Mouse (Mus musculus) hindbrain, embryonic 16.5 days (tissue): ENCODE measurements around the gene Tm9sf1. TPM values are rescaled to one million over a fixed set of nuclear protein-coding genes. Genes with fewer than 3 reads are reported as not detected.
A peak's percentile ranks its signal among the peaks of the same experiment; 100 is the strongest.

ENCODE experiments used
- ATAC-seq: fragments of 200-750 bp; cut with Nextera tagmentation; 2 replicates; pipeline ENCODE4 v1.8.0; 2017; ENCODE audit warnings: moderate TSS enrichment, moderate library complexity
- H3K27ac ChIP-seq: fragments of 300-500 bp; sonication (generic); 2 replicates; pipeline ENCODE4 v1.5.1; 2014; ENCODE audit warnings: low read depth, mild to moderate bottlenecking, control low read depth, low read length, moderate library complexity
- H3K27me3 ChIP-seq: fragments of 300-500 bp; sonication (generic); replicated peaks from 2 replicates; pipeline ENCODE4 v1.6.1; 2014; ENCODE audit warnings: low read length; ENCODE audit not compliant: control insufficient read depth, insufficient read depth
- H3K36me3 ChIP-seq: fragments of 300-500 bp; sonication (generic); 2 replicates; pipeline ENCODE4 v1.6.1; 2014; ENCODE audit warnings: mild to moderate bottlenecking, low read length, moderate library complexity, mixed read lengths; ENCODE audit not compliant: control insufficient read depth, insufficient read depth
- H3K4me1 ChIP-seq: fragments of 300-500 bp; sonication (generic); 2 replicates; pipeline ENCODE4 v1.6.1; 2014; ENCODE audit warnings: low read depth, low read length; ENCODE audit not compliant: control insufficient read depth, insufficient read depth
- H3K4me2 ChIP-seq: fragments of 300-500 bp; sonication (generic); 2 replicates; pipeline ENCODE4 v1.6.1; 2014; ENCODE audit warnings: mild to moderate bottlenecking, low read length, control low read depth, moderate library complexity
- H3K4me3 ChIP-seq: fragments of 300-500 bp; sonication (generic); 2 replicates; pipeline ENCODE4 v1.5.1; 2014; ENCODE audit warnings: mild to moderate bottlenecking, low read length, control low read depth, moderate library complexity
- H3K9ac ChIP-seq: fragments of 300-500 bp; sonication (generic); 2 replicates; pipeline ENCODE4 v1.6.1; 2014; ENCODE audit warnings: low read depth, mild to moderate bottlenecking, control low read depth, low read length, moderate library complexity
- H3K9me3 ChIP-seq: fragments of 300-500 bp; sonication (generic); 2 replicates; pipeline ENCODE4 v1.6.1; 2014; ENCODE audit warnings: mild to moderate bottlenecking, low read length, moderate library complexity; ENCODE audit not compliant: control insufficient read depth
- WGBS: fragments of 180-500 bp; shearing (Covaris S2); extraction: QIAGEN DNeasy Blood & Tissue Kit; methylation state at CpG from one replicate; pipeline ENCODE4 v1.1.7; 2014; 5-methylcytosine and 5-hydroxymethylcytosine counted together
- polyA plus RNA-seq: library from polyadenylated mRNA; unstranded; fragments of >200 nt; fragmentation: Nextera tagmentation; extraction: Ambion mirVana; gene quantifications from 2 replicates; pipeline ENCODE4 v1.2.1, GENCODE M21; 2015

Gene Tm9sf1
- polyA plus RNA-seq, 1 experiment from 2014 or later, result 72.1 TPM

DNA sequence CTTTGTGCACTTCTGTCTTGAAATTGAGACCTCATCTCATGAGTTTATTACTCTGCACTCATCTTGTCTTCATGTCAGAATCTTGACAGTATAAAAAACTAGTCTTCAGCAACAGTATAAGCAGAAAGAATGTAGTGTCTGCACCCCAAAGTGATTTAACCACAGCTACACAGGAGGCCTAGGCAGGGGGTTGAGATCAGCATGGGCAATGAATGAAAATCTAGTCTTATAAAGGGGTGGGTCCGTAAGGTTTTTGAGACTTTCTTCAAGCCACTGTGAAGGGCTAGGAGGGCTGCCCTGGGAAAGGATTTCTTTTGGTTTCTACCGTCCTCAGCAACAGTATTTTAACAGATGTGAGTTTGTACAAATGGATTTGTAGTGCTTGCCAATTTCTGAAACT lies 17.0 kb upstream of the Tm9sf1 start:
- H3K9ac ChIP-seq, result no peak overlapping the region
- peak overlapping the region; percentile 69 for H3K4me3 ChIP-seq
- peaks cover 8% of the 10 kb centered on the region for H3K4me1 ChIP-seq
- ATAC-seq, result peak; percentile 6; the same call in 1 of the 2 replicates
- 46% methylated on average over 2 of the region's 2 CpGs for WGBS
- no peaks in the 10 kb centered on the region for H3K9me3 ChIP-seq
- no peaks in the 10 kb centered on the region for H3K27me3 ChIP-seq
- H3K27ac ChIP-seq, result no peak overlapping the region
- peaks cover 10% of the 10 kb centered on the region for H3K36me3 ChIP-seq
- peak overlapping the region; percentile 65 for H3K4me2 ChIP-seq

DNA sequence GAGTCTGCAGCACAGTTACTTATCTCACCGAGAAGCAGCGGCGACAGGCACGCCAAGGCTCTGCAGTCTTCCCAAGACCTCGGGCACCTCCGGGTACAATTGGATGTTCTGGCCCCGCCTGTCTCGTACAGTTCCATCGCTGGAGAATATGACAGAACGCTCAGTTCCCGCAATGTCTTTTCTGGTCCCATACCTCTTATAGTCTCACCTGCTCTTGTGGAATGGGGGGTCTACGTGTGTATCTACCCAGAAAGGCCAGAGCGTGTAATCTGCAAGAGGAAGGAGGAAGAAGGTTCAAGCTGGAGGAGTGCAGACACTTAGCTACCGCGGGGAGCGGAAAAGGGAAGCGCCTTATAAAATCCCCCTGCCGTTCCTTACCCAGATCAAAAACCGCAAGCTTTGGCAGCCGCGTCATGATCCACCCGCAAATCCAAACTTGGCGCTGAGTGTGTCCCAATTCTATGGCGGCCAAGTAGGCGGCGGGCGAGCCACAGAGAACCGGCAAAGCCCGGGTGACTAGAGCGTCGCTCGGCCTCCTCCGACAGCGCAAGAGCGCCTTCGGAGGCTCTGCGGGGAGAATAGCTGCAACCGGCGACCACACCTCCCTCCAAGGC lies 16.5 kb upstream of the Tm9sf1 start, which contains the start of gene Mdp1:
Gene Mdp1, minus strand, starts transcription at position 549 of the 614 bp plus-strand sequence.
- ATAC-seq, result peak; percentile 96
- Histone ChIP-seq H3K9me3 (no peaks in the 10 kb centered on the region), H3K4me2 (peak within 1 kb of the TSS; percentile 65), H3K27me3 (no peaks in the 10 kb centered on the region), H3K4me1 (peaks cover 8% of the 10 kb centered on the region), H3K4me3 (peak within 1 kb of the TSS; percentile 69), H3K36me3 (peaks cover 10% of the 10 kb centered on the region), H3K27ac (peak within 1 kb of the TSS; percentile 88), H3K9ac (peak within 1 kb of the TSS; percentile 78)
- WGBS, result under 1% methylated on average over 38 of the region's 39 CpGs

DNA sequence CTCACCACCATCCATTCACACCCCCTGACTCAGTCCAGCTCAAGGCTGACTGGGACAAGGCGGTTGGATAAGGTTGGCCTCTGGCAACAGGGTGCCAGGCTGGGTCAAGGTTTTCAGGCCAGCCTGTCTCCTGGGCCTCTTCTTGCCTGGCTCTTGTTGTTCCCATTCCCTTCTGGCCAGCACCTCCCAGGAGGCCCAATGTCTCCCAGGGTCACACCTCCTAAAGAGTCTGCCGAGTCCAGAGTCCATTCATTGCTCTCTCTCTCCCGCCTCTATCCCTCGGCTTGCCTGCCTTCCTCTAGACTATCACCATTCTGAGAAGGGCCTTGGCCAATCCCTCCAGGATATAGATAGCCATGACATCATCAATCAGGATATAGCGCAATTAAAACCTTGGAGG lies 14.4 kb upstream of the Tm9sf1 start:
- H3K9ac ChIP-seq, result no peak overlapping the region
- peaks cover 8% of the 10 kb centered on the region for H3K4me1 ChIP-seq
- H3K4me2 ChIP-seq, result no peak overlapping the region
- H3K27ac ChIP-seq, result no peak overlapping the region
- no peaks in the 10 kb centered on the region for H3K27me3 ChIP-seq
- H3K36me3 ChIP-seq, result peaks cover 7% of the 10 kb centered on the region
- no peak for ATAC-seq
- H3K9me3 ChIP-seq, result no peaks in the 10 kb centered on the region
- no peak overlapping the region for H3K4me3 ChIP-seq
- 92% methylated on average over 5 of the region's 5 CpGs for WGBS

DNA sequence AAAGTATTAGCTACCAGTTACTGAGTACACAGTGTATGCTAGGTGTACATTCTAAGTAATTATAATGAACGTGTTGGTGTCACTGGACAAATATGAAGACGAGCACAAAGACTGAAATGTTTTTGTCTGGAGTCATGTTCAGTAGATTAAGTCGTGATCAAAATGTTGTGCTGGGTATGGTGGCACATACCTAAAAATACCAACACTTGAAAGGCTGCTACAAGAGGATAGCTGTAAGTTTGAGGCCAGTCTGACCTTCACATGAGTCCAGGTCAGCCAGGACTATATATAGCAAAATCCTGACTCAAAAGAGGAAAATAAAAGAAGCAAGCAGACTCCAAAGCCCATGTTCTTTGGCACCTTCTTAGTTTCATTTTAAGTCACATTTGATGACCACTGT lies 13.3 kb upstream of the Tm9sf1 start:
- no peak overlapping the region for H3K9ac ChIP-seq
- no peak overlapping the region for H3K4me2 ChIP-seq
- 90% methylated on average over 3 of the region's 3 CpGs for WGBS
- no peaks in the 10 kb centered on the region for H3K27me3 ChIP-seq
- no peak overlapping the region for H3K4me3 ChIP-seq
- no peak for ATAC-seq
- H3K36me3 ChIP-seq, result 0 out of 2 replicates have a peak, but pooled peaks cover 2% of the 10 kb centered on the region
- no peaks in the 10 kb centered on the region for H3K9me3 ChIP-seq
- peaks cover 8% of the 10 kb centered on the region for H3K4me1 ChIP-seq
- no peak overlapping the region for H3K27ac ChIP-seq

DNA sequence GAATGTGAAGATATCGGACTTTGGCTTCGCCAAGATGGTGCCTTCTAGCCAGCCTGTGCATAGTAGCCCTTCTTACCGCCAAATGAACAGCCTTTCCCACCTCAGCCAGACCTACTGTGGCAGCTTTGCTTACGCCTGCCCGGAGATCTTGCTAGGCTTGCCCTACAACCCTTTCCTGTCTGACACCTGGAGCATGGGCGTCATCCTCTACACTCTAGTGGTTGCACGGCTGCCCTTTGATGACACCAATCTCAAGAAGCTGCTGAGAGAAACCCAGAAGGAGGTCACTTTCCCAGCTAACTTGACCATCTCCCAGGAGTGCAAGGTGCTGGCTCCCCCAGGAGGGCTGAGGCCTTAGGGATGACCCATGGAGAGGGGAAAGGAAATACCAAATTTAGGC lies 7.9 kb upstream of the Tm9sf1 start:
- no peak overlapping the region for H3K27ac ChIP-seq
- H3K9ac ChIP-seq, result no peak overlapping the region
- H3K9me3 ChIP-seq, result no peaks in the 10 kb centered on the region
- ATAC-seq, result no peak
- H3K4me1 ChIP-seq, result no peaks in the 10 kb centered on the region
- no peaks in the 10 kb centered on the region for H3K36me3 ChIP-seq
- H3K4me2 ChIP-seq, result no peak overlapping the region
- H3K4me3 ChIP-seq, result no peak overlapping the region
- no peaks in the 10 kb centered on the region for H3K27me3 ChIP-seq
- 88% methylated on average over 7 of the region's 7 CpGs for WGBS

DNA sequence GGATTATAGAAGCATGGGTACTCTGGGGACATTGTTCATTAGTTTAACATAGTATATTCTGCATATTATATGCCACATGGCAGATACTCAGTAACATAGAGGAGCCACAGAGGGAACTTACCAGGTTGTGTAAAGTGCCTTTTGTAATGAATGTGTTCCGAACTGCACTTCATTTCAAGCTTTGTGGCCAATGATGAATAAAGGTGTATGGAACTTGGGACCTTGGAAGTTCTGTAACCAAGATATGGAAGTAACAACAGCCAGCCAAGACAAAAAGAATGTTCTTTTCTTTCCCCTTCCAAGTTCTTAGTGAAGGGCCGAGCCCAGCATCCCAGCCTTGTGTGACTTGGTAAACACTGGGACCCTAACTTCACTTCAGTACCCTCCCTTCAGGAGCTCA lies 6.3 kb upstream of the Tm9sf1 start, which contains the start of gene Tssk4:
Gene Tssk4, plus strand, starts transcription at position 301 of the 400 bp plus-strand sequence.
- 94% methylated on average over 2 of the region's 2 CpGs for WGBS
- Histone ChIP-seq H3K4me1 (peaks cover 2% of the 10 kb centered on the region), H3K36me3 (no peaks in the 10 kb centered on the region)

DNA sequence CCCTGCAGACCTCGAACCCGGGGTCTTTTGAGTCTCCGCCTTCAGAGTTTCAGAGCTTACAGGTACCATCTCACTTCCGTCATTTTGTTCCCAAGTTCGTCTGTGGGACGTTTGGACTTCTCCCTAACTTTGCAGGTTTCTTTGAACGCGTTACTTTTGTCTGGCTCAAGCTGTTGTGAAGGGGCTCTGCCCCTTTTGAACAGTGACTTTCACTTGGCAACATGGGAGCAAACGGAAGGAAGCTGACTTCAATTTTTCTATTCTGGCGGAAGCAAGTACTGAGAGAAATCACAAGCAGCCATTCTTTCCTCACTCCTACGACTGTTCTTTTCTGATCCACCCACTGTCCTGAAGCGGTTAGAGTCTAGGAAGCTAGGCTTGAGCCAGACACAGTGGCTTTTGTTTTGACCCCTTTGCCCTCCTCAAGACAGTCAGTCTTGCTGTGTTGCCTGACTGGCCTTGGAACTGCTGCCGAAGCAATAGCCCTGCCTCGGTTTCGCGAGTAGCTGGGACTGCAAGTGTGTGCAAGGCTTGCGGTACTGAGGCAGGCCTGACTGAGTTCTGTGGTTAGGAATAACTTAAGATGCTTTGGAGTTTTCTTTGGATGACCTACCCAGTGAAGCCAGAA lies 769 bp upstream of the Tm9sf1 start:
- H3K9ac ChIP-seq, result peak overlapping the region; percentile 85
- H3K27me3 ChIP-seq, result no peaks in the 10 kb centered on the region
- 28% methylated on average over 17 of the region's 17 CpGs for WGBS
- no peak overlapping the region for H3K27ac ChIP-seq
- peaks cover 8% of the 10 kb centered on the region for H3K36me3 ChIP-seq
- H3K9me3 ChIP-seq, result no peaks in the 10 kb centered on the region
- peak overlapping the region; percentile 87 for H3K4me2 ChIP-seq
- peak overlapping the region; percentile 84 for H3K4me3 ChIP-seq
- peaks cover 18% of the 10 kb centered on the region for H3K4me1 ChIP-seq
- ATAC-seq, result no peak

More for the DNA sequence above, 6.3 kb upstream of the Tm9sf1 start, which contains the start of gene Tssk4:
- Histone ChIP-seq H3K4me3 (no peak within 1 kb of the TSS), H3K27ac (no peak within 1 kb of the TSS), H3K27me3 (no peaks in the 10 kb centered on the region), H3K9me3 (no peaks in the 10 kb centered on the region), H3K9ac (no peak within 1 kb of the TSS), H3K4me2 (no peak within 1 kb of the TSS)
- no peak for ATAC-seq

DNA sequence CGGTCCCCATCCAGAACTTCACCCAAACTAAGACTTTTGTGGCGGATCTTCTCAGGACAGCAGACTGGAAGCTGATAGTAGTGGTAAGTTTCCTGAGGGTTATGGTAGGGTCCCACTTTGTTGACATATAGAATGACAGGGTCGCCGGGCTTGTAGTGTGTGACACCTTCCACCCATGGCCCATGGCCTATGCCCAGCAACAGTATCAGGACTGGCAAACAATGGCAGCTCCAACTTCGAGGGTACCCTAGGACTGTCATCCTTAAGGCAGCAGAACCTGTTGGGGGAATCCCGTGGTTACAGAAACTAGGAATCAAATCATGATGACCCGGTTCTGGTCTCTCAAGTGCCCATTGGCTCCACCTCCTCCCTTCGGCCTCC lies 937 bp downstream of the Tm9sf1 start:
- Histone ChIP-seq H3K36me3 (peaks cover 16% of the 10 kb centered on the region), H3K27me3 (no peaks in the 10 kb centered on the region), H3K4me2 (peak overlapping the region; percentile 87), H3K27ac (peak overlapping the region; percentile 96), H3K9ac (peak overlapping the region; percentile 85), H3K4me3 (peak overlapping the region; percentile 84), H3K9me3 (no peaks in the 10 kb centered on the region), H3K4me1 (peaks cover 18% of the 10 kb centered on the region)
- peak; percentile 24; the same call in 1 of the 2 replicates for ATAC-seq
- 21% methylated on average over 8 of the region's 8 CpGs for WGBS

DNA sequence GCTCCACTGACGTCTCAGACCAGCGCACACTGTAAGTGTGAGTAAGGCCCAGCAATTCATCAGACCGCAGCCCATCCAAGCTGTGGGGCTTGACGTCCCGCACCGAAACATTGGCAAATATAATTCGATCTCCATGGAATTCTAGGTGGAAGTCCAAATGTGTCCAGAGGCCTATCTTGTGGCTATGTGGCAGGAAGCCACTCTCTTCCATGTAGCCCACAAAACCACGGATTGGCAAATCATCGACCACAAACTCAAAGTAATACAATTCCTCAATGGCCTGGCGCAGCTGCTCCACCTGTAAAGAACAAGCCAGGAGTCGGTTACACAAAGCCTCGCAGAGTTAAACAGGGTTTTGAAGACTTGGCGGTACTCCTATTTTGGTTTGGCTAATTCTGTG lies 2.3 kb downstream of the Tm9sf1 start:
- no peaks in the 10 kb centered on the region for H3K9me3 ChIP-seq
- H3K4me3 ChIP-seq, result no peak overlapping the region
- H3K27ac ChIP-seq, result no peak overlapping the region
- H3K27me3 ChIP-seq, result no peaks in the 10 kb centered on the region
- H3K4me2 ChIP-seq, result no peak overlapping the region
- H3K36me3 ChIP-seq, result peaks cover 17% of the 10 kb centered on the region
- WGBS, result 95% methylated on average over 13 of the region's 13 CpGs
- ATAC-seq, result no peak
- no peak overlapping the region for H3K9ac ChIP-seq
- peaks cover 19% of the 10 kb centered on the region for H3K4me1 ChIP-seq
